Mouse (Mus musculus) megakaryocyte progenitor cell, adult 5-6 weeks (primary cell): Measurements from ENCODE around the gene Clpb. TPM values are rescaled to one million over a fixed set of nuclear protein-coding genes. Genes with fewer than 3 reads are reported as not detected.

Experiments used
- ATAC-seq: replicated peaks from 2 replicates; pipeline ENCODE4 v1.8.0; 2016; ENCODE audit warnings: mild to moderate bottlenecking, moderate TSS enrichment, inconsistent platforms; ENCODE audit not compliant: poor library complexity
- total RNA-seq, 2 experiments: library from RNA; stranded (forward) in 1 of 2; stranded (reverse) in 1 of 2; fragments of 157-497, 149-512 nt in 1 of 2; fragments of 200-1000 nt in 1 of 2; gene quantifications; 2 replicates each; pipeline versions ENCODE4 v1.2.3 to v1.2.4; 2015 to 2017

Gene Clpb
- total RNA-seq, 2 experiments from 2014 or later = 9.9 to 32.9 TPM

GRCm38 (mm10) chr7:101713828-101714400 lies 50.5 kb downstream of the Clpb start:
- no peak for ATAC-seq

- no peak for ATAC-seq
Observed at GRCm38 (mm10) chr7:101715041-101715551, 51.7 kb downstream of the Clpb start.

GRCm38 (mm10) chr7:101720356-101720755 lies 56.9 kb downstream of the Clpb start:
- ATAC-seq = no peak

- peak; percentile 64 for ATAC-seq
Observed at GRCm38 (mm10) chr7:101725081-101725480, 61.6 kb downstream of the Clpb start.

GRCm38 (mm10) chr7:101726980-101727379 lies 63.5 kb downstream of the Clpb start:
- ATAC-seq = no peak

GRCm38 (mm10) chr7:101732096-101732495 lies 68.7 kb downstream of the Clpb start:
- ATAC-seq = no peak

GRCm38 (mm10) chr7:101733042-101733441 lies 69.6 kb downstream of the Clpb start:
- no peak for ATAC-seq

GRCm38 (mm10) chr7:101735297-101735696 lies 71.9 kb downstream of the Clpb start:
- ATAC-seq = no peak

- peak; percentile 46; the same call in 1 of the 2 replicates for ATAC-seq
Observed at GRCm38 (mm10) chr7:101737735-101738134, 74.3 kb downstream of the Clpb start.

- no peak for ATAC-seq
Observed at GRCm38 (mm10) chr7:101739602-101740001, 76.2 kb downstream of the Clpb start.

GRCm38 (mm10) chr7:101743487-101743886 lies 80.1 kb downstream of the Clpb start:
- no peak for ATAC-seq

- no peak for ATAC-seq
Observed at GRCm38 (mm10) chr7:101746559-101747334, 83.3 kb downstream of the Clpb start.

GRCm38 (mm10) chr7:101750268-101750667 lies 86.8 kb downstream of the Clpb start:
- no peak for ATAC-seq

- ATAC-seq = no peak
Observed at GRCm38 (mm10) chr7:101752346-101752745, 88.9 kb downstream of the Clpb start.

- no peak for ATAC-seq
Observed at GRCm38 (mm10) chr7:101753492-101753891, 90.1 kb downstream of the Clpb start.

- no peak for ATAC-seq
Observed at GRCm38 (mm10) chr7:101754416-101754815, 91.0 kb downstream of the Clpb start.

- ATAC-seq = no peak
Observed at GRCm38 (mm10) chr7:101755301-101755700, 91.9 kb downstream of the Clpb start.

- no peak for ATAC-seq
Observed at GRCm38 (mm10) chr7:101761899-101762780, 98.7 kb downstream of the Clpb start.

- ATAC-seq = no peak
Observed at GRCm38 (mm10) chr7:101767335-101767907, 104.0 kb downstream of the Clpb start.

GRCm38 (mm10) chr7:101770051-101770450 lies 106.6 kb downstream of the Clpb start:
- no peak for ATAC-seq

GRCm38 (mm10) chr7:101771604-101772003 lies 108.2 kb downstream of the Clpb start:
- no peak for ATAC-seq
